Mouse (Mus musculus) embryonic facial prominence, embryonic 10.5 days (tissue): ENCODE results near the gene Cdon. TPM values are rescaled to one million over a fixed set of nuclear protein-coding genes. Genes with fewer than 3 reads are reported as not detected.

Experiments used
- DNase-seq: peaks from one replicate; pipeline ENCODE4 v3.0.0-alpha.2; 2017; ENCODE audit warnings: low spot score
- H3K27ac ChIP-seq: fragments of 300-500 bp; sonication (generic); replicated peaks from 2 replicates; pipeline ENCODE4 v1.5.1; 2016; ENCODE audit warnings: mild to moderate bottlenecking
- H3K27me3 ChIP-seq: fragments of 300-500 bp; sonication (generic); replicated peaks from 2 replicates; pipeline ENCODE4 v1.6.1; 2016; ENCODE audit warnings: low read depth, mild to moderate bottlenecking; ENCODE audit not compliant: poor library complexity, severe bottlenecking
- H3K36me3 ChIP-seq: fragments of 300-500 bp; sonication (generic); replicated peaks from 2 replicates; pipeline ENCODE4 v1.6.1; 2016; ENCODE audit warnings: mild to moderate bottlenecking, moderate library complexity
- H3K4me1 ChIP-seq: fragments of 300-500 bp; sonication (generic); 2 replicates; pipeline ENCODE4 v1.6.1; 2016
- H3K4me3 ChIP-seq: fragments of 300-500 bp; sonication (generic); 2 replicates; pipeline ENCODE4 v1.5.1; 2016; ENCODE audit warnings: mild to moderate bottlenecking, moderate library complexity
- H3K9me3 ChIP-seq: fragments of 300-500 bp; sonication (generic); 2 replicates; pipeline ENCODE4 v1.6.1; 2016; ENCODE audit warnings: mild to moderate bottlenecking
- WGBS: fragments of 180-500 bp; shearing (Covaris S2); methylation state at CpG from one replicate; pipeline ENCODE4 v1.1.7; 2016; 5-methylcytosine and 5-hydroxymethylcytosine counted together
- polyA plus RNA-seq: library from polyadenylated mRNA; unstranded; fragments of >200 nt; fragmentation: Nextera tagmentation; extraction: Ambion mirVana; gene quantifications from 2 replicates; pipeline ENCODE4 v1.2.1, GENCODE M21; 2016

Cdon gene
- polyA plus RNA-seq = 9.1 and 9.9 TPM in 2 replicates

- H3K36me3 ChIP-seq = no peaks in the 10 kb centered on the region
- peak; percentile 94 for DNase-seq
- H3K4me1 ChIP-seq = peaks cover 53% of the 10 kb centered on the region
- H3K4me3 ChIP-seq = peak within 1 kb of the TSS; percentile 98
- peaks cover 7% of the 10 kb centered on the region; the same call in 1 of the 2 replicates for H3K27me3 ChIP-seq
- under 1% methylated on average over 97 of the region's 97 CpGs for WGBS
- H3K27ac ChIP-seq = peak within 1 kb of the TSS; percentile 99
- no peaks in the 10 kb centered on the region for H3K9me3 ChIP-seq
These were observed at the start of gene Cdon for GRCm38 (mm10) chr9:35420805-35421719. TSS of gene Cdon (plus strand) at chr9:35421128.

DNA sequence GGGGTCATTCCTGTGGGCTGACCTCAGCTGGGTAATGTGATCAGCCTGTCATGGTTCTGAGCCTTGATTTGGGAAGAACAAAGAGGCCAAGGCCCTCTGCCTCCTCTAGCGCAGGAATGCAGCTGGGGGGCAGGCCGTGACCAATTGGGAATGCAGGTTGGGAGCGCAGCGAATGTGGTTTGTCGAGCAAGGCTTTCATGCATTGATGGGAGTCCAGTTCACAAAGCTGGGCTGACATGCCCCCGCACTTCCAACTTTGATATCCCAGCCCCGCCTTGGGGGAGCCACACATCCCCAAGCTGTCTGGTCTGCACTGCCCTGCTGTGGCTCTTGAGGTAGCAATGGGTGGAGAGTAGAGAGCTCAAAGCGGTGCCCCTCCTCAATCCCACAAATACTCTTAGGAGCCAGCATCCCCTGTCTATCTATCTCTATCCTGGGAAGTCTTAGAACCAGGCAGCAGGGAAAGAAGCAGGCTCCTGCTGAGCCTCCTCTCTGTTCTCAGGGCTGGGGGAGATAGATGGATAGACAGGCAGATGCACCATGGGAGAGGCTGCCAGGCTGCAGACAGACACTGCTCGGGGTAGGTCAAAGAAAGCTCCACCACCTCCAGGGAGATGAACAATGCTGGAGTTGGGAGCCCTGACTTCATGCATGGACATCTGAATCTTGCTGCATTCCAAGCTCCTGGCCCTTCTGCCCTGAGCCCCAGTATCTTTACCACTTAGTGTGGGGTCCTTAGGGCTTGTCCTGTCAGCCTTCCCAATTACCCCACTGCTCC lies 48.4 kb upstream of the Cdon start:
- Histone ChIP-seq H3K9me3 (no peaks in the 10 kb centered on the region), H3K4me3 (0 out of 2 replicates have a peak overlapping the region, but pooled peaks have one; percentile 1), H3K27ac (peak overlapping the region; percentile 84), H3K36me3 (no peaks in the 10 kb centered on the region), H3K4me1 (peaks cover 57% of the 10 kb centered on the region), H3K27me3 (no peaks in the 10 kb centered on the region)
- DNase-seq = peak; percentile 87
- 11% methylated on average over 9 of the region's 9 CpGs for WGBS

DNA sequence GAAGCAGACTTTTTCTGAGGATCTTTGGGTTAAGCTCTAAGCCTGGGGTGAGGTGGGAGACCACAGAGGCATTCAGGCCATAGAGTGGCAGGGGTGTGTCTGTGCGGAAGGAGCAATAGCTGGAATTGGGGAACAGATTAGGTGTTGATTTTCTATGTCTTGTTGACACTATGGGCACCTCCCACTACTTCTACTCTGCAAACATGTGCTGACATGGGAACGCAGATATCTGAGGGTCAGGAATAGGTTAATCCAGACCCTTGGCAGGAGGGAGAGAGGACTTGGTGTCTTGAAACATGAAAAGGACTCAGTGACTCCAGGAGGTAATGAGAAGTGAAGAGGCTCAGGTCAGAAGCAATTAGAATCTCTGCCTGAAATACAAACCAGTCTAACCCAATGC lies 43.0 kb upstream of the Cdon start:
- H3K4me3 ChIP-seq = no peak overlapping the region

DNA sequence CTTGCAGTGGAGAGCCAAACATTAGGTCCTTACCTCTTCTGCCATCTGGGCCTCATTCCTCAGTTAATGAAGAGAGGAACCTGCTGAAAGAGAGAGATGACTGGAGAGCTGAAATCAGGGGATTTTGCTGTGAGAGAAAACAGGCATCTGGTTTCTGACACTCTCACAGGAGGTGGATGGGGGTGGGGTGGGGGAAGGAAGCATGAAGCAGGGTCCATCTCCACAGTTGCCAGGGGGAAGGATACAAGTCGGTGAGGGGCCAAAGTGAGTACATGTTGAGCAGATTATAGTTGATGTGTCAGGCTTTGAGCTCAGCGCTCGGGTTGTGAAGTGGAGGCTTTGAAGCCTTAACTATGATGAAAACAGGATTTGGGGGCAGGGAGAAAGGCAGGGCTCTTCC lies 41.9 kb upstream of the Cdon start:
- WGBS = 37% methylated on average over 3 of the region's 3 CpGs
- Histone ChIP-seq H3K27ac (peak overlapping the region; percentile 63), H3K36me3 (no peaks in the 10 kb centered on the region), H3K4me1 (peaks cover 41% of the 10 kb centered on the region), H3K4me3 (no peak overlapping the region), H3K27me3 (no peaks in the 10 kb centered on the region), H3K9me3 (no peaks in the 10 kb centered on the region)
- DNase-seq = peak; percentile 71

More for the DNA sequence above, 43.0 kb upstream of the Cdon start:
- H3K4me1 ChIP-seq = peaks cover 49% of the 10 kb centered on the region
- no peaks in the 10 kb centered on the region for H3K9me3 ChIP-seq
- no peaks in the 10 kb centered on the region for H3K36me3 ChIP-seq
- H3K27ac ChIP-seq = peak overlapping the region; percentile 63; the same call in 1 of the 2 replicates
- 52% methylated on average over 2 of the region's 2 CpGs for WGBS
- no peaks in the 10 kb centered on the region for H3K27me3 ChIP-seq
- peak; percentile 37 for DNase-seq

DNA sequence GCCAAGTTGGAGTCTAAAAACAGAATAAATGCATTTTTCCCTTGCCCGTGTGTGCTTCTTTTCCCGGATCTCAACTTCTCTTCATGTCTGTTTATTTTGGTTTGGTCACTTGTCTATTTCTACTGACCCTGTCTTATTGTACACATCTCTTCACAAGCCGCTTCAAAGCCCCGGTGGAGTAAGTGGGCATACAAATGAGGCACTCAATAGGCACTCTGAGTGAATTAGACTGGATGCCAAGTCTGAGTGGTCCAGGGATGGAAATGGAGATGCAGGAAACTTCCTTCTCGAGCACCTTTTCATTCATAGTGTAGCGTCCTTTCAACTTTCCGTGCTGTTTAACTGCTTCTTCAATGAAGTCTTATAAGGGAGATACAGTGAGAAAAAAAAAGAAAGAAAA lies 21.0 kb upstream of the Cdon start:
- H3K9me3 ChIP-seq = no peaks in the 10 kb centered on the region
- WGBS = 50% methylated on average over 7 of the region's 7 CpGs
- H3K4me3 ChIP-seq = no peak overlapping the region
- no peaks in the 10 kb centered on the region for H3K36me3 ChIP-seq
- H3K4me1 ChIP-seq = peaks cover 40% of the 10 kb centered on the region
- no peak overlapping the region for H3K27ac ChIP-seq
- DNase-seq = no peak
- peaks cover 58% of the 10 kb centered on the region for H3K27me3 ChIP-seq

DNA sequence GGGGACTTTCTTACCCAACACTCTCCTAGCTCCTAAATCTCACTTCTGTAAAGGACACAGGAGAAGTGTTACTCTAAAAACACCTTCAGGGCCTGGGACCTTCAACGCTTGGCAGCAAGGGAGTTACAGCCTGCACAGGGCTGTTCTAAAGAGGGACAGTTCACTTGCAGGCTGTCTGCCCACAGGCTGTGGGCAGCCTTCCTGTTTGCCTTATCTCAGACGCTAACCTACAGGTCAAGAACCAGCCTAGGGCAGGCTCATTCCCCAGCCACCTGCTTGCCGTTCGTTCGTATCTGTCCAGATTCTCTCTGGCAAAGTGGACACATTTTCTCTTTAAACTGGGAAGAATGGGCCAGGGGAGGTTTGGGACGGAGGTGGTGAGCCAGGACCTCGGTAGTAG lies 20.5 kb upstream of the Cdon start:
- Histone ChIP-seq H3K4me1 (peaks cover 45% of the 10 kb centered on the region), H3K4me3 (peak overlapping the region; percentile 33)

GRCm38 (mm10) chr9:35400831-35401230 lies 20.1 kb upstream of the Cdon start:
- DNase-seq = peak; percentile 47
- peaks cover 58% of the 10 kb centered on the region for H3K27me3 ChIP-seq
- peak overlapping the region; percentile 33 for H3K4me3 ChIP-seq
- peak overlapping the region; percentile 69 for H3K27ac ChIP-seq
- H3K9me3 ChIP-seq = no peaks in the 10 kb centered on the region
- no peaks in the 10 kb centered on the region for H3K36me3 ChIP-seq
- peaks cover 50% of the 10 kb centered on the region for H3K4me1 ChIP-seq
- 2% methylated on average over 9 of the region's 9 CpGs for WGBS

More for the DNA sequence above, 20.5 kb upstream of the Cdon start:
- peak; percentile 32 for DNase-seq
- Histone ChIP-seq H3K27me3 (peaks cover 58% of the 10 kb centered on the region), H3K36me3 (no peaks in the 10 kb centered on the region), H3K27ac (peak overlapping the region; percentile 69), H3K9me3 (no peaks in the 10 kb centered on the region)
- 2% methylated on average over 7 of the region's 7 CpGs for WGBS

DNA sequence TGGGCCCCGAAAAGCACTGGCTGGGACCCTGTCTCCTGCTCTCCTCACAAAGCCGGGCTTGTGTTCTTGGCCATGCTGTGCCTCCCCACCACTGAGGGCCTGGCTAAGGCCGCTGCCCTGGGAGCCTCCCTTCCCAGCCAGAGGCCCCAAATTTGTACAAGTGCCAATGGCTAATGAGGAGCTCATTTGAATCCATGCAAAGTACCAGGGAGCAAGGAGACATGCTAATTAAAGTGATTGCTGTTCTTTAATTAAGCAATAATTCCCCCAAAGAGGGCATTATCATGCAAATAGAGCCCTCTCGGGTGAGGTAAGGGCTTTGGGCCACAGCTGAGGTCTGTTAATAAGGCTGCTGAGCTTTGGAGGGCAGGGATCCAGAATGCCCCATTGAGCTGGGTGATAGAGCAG lies 18.3 kb upstream of the Cdon start:
- Histone ChIP-seq H3K27ac (0 out of 2 replicates have a peak overlapping the region, but pooled peaks have one; percentile 8), H3K9me3 (no peaks in the 10 kb centered on the region), H3K4me3 (no peak overlapping the region), H3K4me1 (peaks cover 53% of the 10 kb centered on the region), H3K27me3 (peaks cover 58% of the 10 kb centered on the region), H3K36me3 (no peaks in the 10 kb centered on the region)
- no peak for DNase-seq
- 35% methylated on average over 4 of the region's 4 CpGs for WGBS

DNA sequence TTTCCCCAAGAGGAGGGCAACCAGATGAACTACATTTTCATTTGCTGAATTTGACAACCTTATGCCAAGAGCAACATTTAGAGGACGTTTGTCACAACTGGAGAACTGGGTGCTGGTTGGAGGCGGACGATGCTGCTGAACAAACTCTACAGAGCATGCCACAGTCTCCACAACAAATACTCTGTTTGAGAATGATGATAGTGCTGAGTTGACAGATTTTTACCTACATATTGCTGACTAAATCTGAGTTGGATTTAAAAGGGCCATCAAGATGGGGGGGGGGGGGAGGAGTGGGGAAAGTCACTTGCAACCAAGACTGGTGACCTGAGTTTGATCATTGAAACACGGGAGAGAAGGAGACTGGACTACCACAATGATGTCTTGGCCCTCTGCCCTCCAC lies 17.4 kb upstream of the Cdon start:
- Histone ChIP-seq H3K27ac (no peak overlapping the region), H3K4me1 (peaks cover 53% of the 10 kb centered on the region), H3K36me3 (no peaks in the 10 kb centered on the region), H3K27me3 (peaks cover 58% of the 10 kb centered on the region), H3K4me3 (no peak overlapping the region), H3K9me3 (no peaks in the 10 kb centered on the region)
- 77% methylated on average over 4 of the region's 4 CpGs for WGBS
- DNase-seq = no peak

DNA sequence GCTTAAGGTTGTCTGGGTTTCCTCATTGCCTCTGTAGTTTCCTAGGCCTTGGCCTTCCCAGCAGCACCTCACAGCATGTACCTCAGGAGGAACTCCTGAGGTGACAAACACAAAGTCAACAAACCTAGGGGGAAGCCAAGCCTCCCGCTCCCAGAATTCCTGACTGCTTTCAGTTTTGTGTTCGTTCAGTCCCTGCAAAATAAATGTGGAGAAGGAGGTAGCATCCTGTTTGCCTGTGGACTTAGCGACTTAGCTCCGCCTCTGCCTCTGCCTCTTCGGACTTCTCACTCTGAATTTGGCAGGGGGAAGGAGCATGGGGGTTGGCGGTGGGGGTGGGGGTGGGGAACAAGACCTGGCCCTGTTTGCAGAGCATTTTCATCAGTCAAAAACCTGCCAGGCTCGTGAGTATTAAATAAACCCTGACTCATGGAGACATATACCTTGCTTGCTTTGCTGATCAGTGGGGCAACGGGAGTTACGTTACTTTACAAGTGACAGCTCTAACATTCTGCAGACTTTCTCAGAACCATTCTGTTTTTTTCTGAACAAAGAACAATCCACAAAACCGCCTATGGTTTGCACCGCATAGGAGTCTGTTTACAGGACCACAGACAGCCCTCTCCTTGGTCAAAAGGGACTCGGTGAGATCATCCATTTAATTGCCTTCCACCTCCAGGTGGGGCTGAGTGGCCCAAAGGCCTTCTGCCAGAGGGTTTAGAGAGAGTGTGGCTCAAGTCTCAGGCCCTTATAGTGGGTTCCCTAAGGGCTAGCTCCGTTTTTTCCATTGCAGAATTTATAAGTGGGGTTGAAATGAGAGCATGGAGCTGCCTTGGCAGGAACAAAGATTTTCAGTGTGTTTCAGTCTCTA lies 15.7 kb upstream of the Cdon start:
- 15% methylated on average over 13 of the region's 13 CpGs for WGBS
- Histone ChIP-seq H3K9me3 (no peaks in the 10 kb centered on the region), H3K27me3 (peaks cover 45% of the 10 kb centered on the region), H3K4me3 (no peak overlapping the region), H3K4me1 (peaks cover 45% of the 10 kb centered on the region), H3K36me3 (no peaks in the 10 kb centered on the region), H3K27ac (peak overlapping the region; percentile 80)
- peak; percentile 47 for DNase-seq

- Histone ChIP-seq H3K4me1 (peaks cover 32% of the 10 kb centered on the region), H3K9me3 (no peaks in the 10 kb centered on the region), H3K27ac (0 out of 2 replicates have a peak overlapping the region, but pooled peaks have one; percentile 35), H3K4me3 (no peak overlapping the region), H3K36me3 (no peaks in the 10 kb centered on the region), H3K27me3 (0 out of 2 replicates have a peak, but pooled peaks cover 12% of the 10 kb centered on the region)
- DNase-seq = no peak
- WGBS = 86% methylated on average over 11 of the region's 11 CpGs
These were observed 9.5 kb upstream of the Cdon start for GRCm38 (mm10) chr9:35411225-35411965.
